Mouse (Mus musculus) embryonic facial prominence, embryonic 14.5 days (tissue): ENCODE data around the gene Negr1. TPM values are rescaled to one million over a fixed set of nuclear protein-coding genes. Genes with fewer than 3 reads are reported as not detected.

ENCODE experiments used
- ATAC-seq: fragments of 200-750 bp; cut with Nextera tagmentation; 2 replicates; pipeline ENCODE4 v1.8.0; 2017; ENCODE audit warnings: low read depth, moderate number of reproducible peaks, moderate TSS enrichment
- DNase-seq: peaks from one replicate; pipeline ENCODE4 v3.0.0-alpha.2; 2015; ENCODE audit warnings: low spot score
- H3K27ac ChIP-seq: fragments of 300-500 bp; sonication (generic); replicated peaks from 2 replicates; pipeline ENCODE4 v1.5.1; 2014; ENCODE audit warnings: low read depth, mild to moderate bottlenecking, low read length, moderate library complexity
- H3K27me3 ChIP-seq: fragments of 300-500 bp; sonication (generic); replicated peaks from 2 replicates; pipeline ENCODE4 v1.6.1; 2014; ENCODE audit warnings: low read length; ENCODE audit not compliant: control insufficient read depth, insufficient read depth
- H3K36me3 ChIP-seq: fragments of 300-500 bp; sonication (generic); 2 replicates; pipeline ENCODE4 v1.6.1; 2014; ENCODE audit warnings: low read length, mixed read lengths; ENCODE audit not compliant: control insufficient read depth, insufficient read depth
- H3K4me1 ChIP-seq: fragments of 300-500 bp; sonication (generic); 2 replicates; pipeline ENCODE4 v1.6.1; 2014; ENCODE audit warnings: antibody characterized with exemption, low read length; ENCODE audit not compliant: control insufficient read depth, insufficient read depth
- H3K4me2 ChIP-seq: fragments of 300-500 bp; sonication (generic); 2 replicates; pipeline ENCODE4 v1.6.1; 2014; ENCODE audit warnings: low read depth, mild to moderate bottlenecking, low read length, moderate library complexity, mixed read lengths
- H3K4me3 ChIP-seq: fragments of 300-500 bp; sonication (generic); 2 replicates; pipeline ENCODE4 v1.5.1; 2014; ENCODE audit warnings: low read depth, mild to moderate bottlenecking, low read length
- H3K9ac ChIP-seq: fragments of 300-500 bp; sonication (generic); 2 replicates; pipeline ENCODE4 v1.6.1; 2014; ENCODE audit warnings: low read depth, mild to moderate bottlenecking, low read length, moderate library complexity, mixed read lengths
- H3K9me3 ChIP-seq: fragments of 300-500 bp; sonication (generic); 2 replicates; pipeline ENCODE4 v1.6.1; 2016; ENCODE audit warnings: low read length; ENCODE audit not compliant: control insufficient read depth
- WGBS: fragments of 180-500 bp; shearing (Covaris S2); extraction: QIAGEN DNeasy Blood & Tissue Kit; methylation state at CpG from one replicate; pipeline ENCODE4 v1.1.7; 2014; 5-methylcytosine and 5-hydroxymethylcytosine counted together
- polyA plus RNA-seq: library from polyadenylated mRNA; unstranded; fragments of >200 nt; fragmentation: Nextera tagmentation; extraction: Ambion mirVana; gene quantifications from 2 replicates; pipeline ENCODE4 v1.2.1, GENCODE M21; 2014

Negr1 gene
- polyA plus RNA-seq, 1 experiment from 2014 or later, result 7.6 TPM

- H3K36me3 ChIP-seq, result no peaks in the 10 kb centered on the region
- ATAC-seq (peak; percentile 68), DNase-seq (peak; percentile 25)
- H3K27ac ChIP-seq, result no peak overlapping the region
- H3K27me3 ChIP-seq, result no peaks in the 10 kb centered on the region
- H3K4me1 ChIP-seq, result no peaks in the 10 kb centered on the region
- H3K4me2 ChIP-seq, result no peak overlapping the region
- H3K9ac ChIP-seq, result no peak overlapping the region
- no peaks in the 10 kb centered on the region for H3K9me3 ChIP-seq
- no peak overlapping the region for H3K4me3 ChIP-seq
- 34% methylated on average over 5 of the region's 5 CpGs for WGBS
These were observed 553.6 kb downstream of the Negr1 start for GRCm38 (mm10) chr3:157115105-157115760.

- Histone ChIP-seq H3K27ac (no peak overlapping the region), H3K9me3 (no peaks in the 10 kb centered on the region), H3K36me3 (no peaks in the 10 kb centered on the region), H3K4me3 (no peak overlapping the region), H3K27me3 (no peaks in the 10 kb centered on the region), H3K4me1 (no peaks in the 10 kb centered on the region), H3K4me2 (no peak overlapping the region), H3K9ac (no peak overlapping the region)
- DNase-seq (no peak), ATAC-seq (no peak)
- 95% methylated on average over 1 of the region's 1 CpGs for WGBS
These were observed 554.4 kb downstream of the Negr1 start for GRCm38 (mm10) chr3:157116024-157116423.

GRCm38 (mm10) chr3:157119916-157120315 lies 558.3 kb downstream of the Negr1 start:
- ATAC-seq, result no peak; the same call in 1 of the 2 replicates
- H3K27me3 ChIP-seq, result no peaks in the 10 kb centered on the region
- no peak for DNase-seq
- 51% methylated on average over 2 of the region's 2 CpGs for WGBS
- no peaks in the 10 kb centered on the region for H3K4me1 ChIP-seq
- H3K27ac ChIP-seq, result no peak overlapping the region
- H3K9me3 ChIP-seq, result no peaks in the 10 kb centered on the region
- no peak overlapping the region for H3K4me3 ChIP-seq
- H3K9ac ChIP-seq, result no peak overlapping the region
- H3K36me3 ChIP-seq, result no peaks in the 10 kb centered on the region
- H3K4me2 ChIP-seq, result no peak overlapping the region

- no peak overlapping the region for H3K4me3 ChIP-seq
- no peaks in the 10 kb centered on the region for H3K36me3 ChIP-seq
- H3K9me3 ChIP-seq, result no peaks in the 10 kb centered on the region
- ATAC-seq (no peak), DNase-seq (no peak)
- no peak overlapping the region for H3K9ac ChIP-seq
- H3K4me1 ChIP-seq, result no peaks in the 10 kb centered on the region
- no peak overlapping the region for H3K27ac ChIP-seq
- no peaks in the 10 kb centered on the region for H3K27me3 ChIP-seq
- WGBS, result 81% methylated on average over 14 of the region's 14 CpGs
- no peak overlapping the region for H3K4me2 ChIP-seq
These were observed 584.7 kb downstream of the Negr1 start for GRCm38 (mm10) chr3:157146124-157146855.

GRCm38 (mm10) chr3:157154902-157155301 lies 593.3 kb downstream of the Negr1 start:
- ATAC-seq, result no peak
- Histone ChIP-seq H3K9me3 (no peaks in the 10 kb centered on the region), H3K36me3 (no peaks in the 10 kb centered on the region), H3K27me3 (no peaks in the 10 kb centered on the region), H3K4me2 (no peak overlapping the region), H3K27ac (no peak overlapping the region), H3K9ac (no peak overlapping the region), H3K4me3 (no peak overlapping the region), H3K4me1 (no peaks in the 10 kb centered on the region)
- WGBS, result 79% methylated on average over 3 of the region's 3 CpGs
- no peak for DNase-seq

GRCm38 (mm10) chr3:157155513-157155912 lies 593.9 kb downstream of the Negr1 start:
- Histone ChIP-seq H3K4me3 (no peak overlapping the region), H3K36me3 (no peaks in the 10 kb centered on the region), H3K9me3 (no peaks in the 10 kb centered on the region), H3K27me3 (no peaks in the 10 kb centered on the region), H3K9ac (no peak overlapping the region), H3K27ac (no peak overlapping the region), H3K4me1 (no peaks in the 10 kb centered on the region), H3K4me2 (no peak overlapping the region)
- DNase-seq (no peak), ATAC-seq (no peak)

GRCm38 (mm10) chr3:157164840-157165595 lies 603.4 kb downstream of the Negr1 start:
- H3K4me2 ChIP-seq, result no peak overlapping the region
- no peaks in the 10 kb centered on the region for H3K36me3 ChIP-seq
- ATAC-seq, result no peak
- H3K27ac ChIP-seq, result no peak overlapping the region
- H3K4me3 ChIP-seq, result no peak overlapping the region
- no peak overlapping the region for H3K9ac ChIP-seq
- no peaks in the 10 kb centered on the region for H3K9me3 ChIP-seq
- DNase-seq, result no peak
- 84% methylated on average over 3 of the region's 3 CpGs for WGBS
- H3K4me1 ChIP-seq, result no peaks in the 10 kb centered on the region
- H3K27me3 ChIP-seq, result no peaks in the 10 kb centered on the region

GRCm38 (mm10) chr3:157181975-157182374 lies 620.4 kb downstream of the Negr1 start:
- Histone ChIP-seq H3K4me3 (no peak overlapping the region), H3K36me3 (no peaks in the 10 kb centered on the region), H3K27ac (no peak overlapping the region), H3K9ac (no peak overlapping the region), H3K9me3 (no peaks in the 10 kb centered on the region), H3K4me2 (no peak overlapping the region), H3K27me3 (no peaks in the 10 kb centered on the region), H3K4me1 (no peaks in the 10 kb centered on the region)
- no peak for DNase-seq
- no peak for ATAC-seq
- 87% methylated on average over 2 of the region's 2 CpGs for WGBS
